Mouse (Mus musculus) thymus, adult 18-20 months (tissue): ENCODE measurements around the gene Zdhhc20.
A peak's percentile ranks its signal among the peaks of the same experiment; 100 is the strongest.
"Not testable (repeated sequence)": the region's sequence is repeated elsewhere in the genome, so short reads cannot be mapped to it uniquely, and the experiment has no call there.

Source experiments
- DNase-seq, 2 experiments: peaks; one replicate each; pipeline ENCODE4 v3.0.0; 2022; ENCODE audit warnings: mixed read lengths in 2 of 2

Zdhhc20 gene

DNA sequence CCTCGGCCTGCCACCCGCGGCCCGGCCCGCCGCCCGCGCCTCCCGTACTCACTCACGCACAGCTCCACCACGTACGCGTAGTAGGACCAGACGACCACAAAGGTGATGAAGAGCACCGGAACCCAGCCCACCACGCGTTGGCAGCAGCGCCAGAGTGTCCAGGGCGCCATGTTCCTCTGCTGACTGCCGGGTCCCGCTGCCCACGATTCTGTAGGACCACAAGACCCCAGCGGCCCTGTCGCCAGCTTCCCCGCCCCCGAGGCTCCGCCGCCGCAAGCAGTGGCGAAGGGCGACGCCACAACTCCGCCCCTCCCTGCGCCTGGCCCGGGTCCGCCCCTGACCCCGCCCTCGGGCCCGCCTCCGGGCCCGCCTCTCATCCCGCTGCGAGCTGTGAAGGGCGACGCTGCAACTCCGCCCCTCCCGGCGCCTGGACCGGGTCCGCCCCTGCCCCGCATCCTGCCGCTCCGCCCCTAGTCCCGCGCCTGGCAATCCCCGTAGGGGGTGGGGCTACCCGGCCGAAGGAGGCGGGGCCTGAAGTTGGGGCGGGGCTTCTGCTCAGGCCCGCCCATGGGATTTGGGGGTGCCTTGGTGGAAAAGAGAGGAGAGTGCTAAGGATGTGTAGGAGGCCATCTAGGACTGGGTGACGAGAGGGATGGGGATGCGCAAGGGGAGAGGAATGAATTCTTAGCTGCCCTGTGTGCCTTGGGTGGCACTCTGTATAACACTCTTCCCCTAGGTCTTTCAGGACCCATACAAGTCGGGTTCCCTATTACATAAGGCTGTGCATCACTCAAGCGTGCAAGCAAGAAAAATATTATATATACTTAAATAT lies at the start of gene Zdhhc20:
TSS of gene Zdhhc20 (minus strand) at position 266 of the 832 bp plus-strand sequence.
- peak; percentile 94 for DNase-seq

DNA sequence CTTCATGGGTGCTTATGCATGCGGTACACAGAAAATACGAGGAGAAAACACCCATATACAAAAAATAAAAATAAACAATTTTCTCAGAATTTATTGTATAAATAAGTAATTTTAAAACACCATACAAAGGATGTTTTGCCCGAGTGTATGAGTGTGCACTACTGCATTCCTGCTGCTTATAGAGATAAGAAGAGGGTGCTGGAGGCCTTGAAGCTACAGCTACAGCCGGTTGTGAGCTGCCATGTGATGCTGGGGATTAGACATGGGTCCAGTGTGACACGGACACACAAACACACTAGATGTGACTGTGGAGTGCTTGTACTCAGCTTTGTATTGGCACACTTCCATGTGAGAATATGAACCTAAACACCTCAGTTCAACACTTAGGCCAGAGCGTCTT lies 47.2 kb upstream of the Zdhhc20 start:
- no peak for DNase-seq

DNA sequence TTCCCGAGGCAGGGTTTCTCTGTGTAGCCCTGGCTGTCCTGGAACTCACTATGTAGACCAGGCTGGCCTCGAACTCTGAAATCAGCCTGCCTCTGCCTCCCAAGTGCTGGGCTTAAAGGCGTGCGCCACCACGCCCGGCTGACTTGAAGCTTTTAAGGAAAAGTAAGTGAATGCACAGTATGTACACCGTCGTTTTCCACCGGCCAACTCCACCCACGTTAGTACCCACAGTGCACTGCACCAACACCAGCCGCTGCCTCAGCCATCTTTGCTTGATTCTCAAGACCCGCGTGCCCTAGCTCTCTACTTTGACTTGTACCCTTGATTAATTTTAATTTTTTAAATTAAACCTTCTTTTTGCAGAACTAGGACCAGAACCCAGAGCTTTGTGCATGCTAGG lies 44.6 kb upstream of the Zdhhc20 start:
- DNase-seq: no peak

DNA sequence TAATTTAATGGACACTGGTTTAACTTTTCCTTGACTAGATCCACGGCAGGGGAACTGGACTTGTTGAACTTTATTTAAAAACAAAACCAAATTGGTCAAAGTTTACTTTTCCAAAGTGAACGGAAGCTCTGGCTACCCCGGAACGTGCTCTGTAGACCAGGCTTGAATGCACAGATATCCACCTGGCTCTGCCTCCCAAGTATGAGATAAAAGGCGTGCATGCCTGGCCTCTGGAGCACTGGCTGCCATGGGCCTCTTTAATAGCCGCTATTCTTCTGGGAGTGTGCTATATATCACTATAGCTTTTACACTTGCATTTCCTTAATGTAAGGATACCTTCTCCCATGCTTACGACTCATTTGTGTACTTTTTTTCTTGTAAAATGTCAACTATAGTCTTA lies 43.5 kb upstream of the Zdhhc20 start:
- DNase-seq: no peak

DNA sequence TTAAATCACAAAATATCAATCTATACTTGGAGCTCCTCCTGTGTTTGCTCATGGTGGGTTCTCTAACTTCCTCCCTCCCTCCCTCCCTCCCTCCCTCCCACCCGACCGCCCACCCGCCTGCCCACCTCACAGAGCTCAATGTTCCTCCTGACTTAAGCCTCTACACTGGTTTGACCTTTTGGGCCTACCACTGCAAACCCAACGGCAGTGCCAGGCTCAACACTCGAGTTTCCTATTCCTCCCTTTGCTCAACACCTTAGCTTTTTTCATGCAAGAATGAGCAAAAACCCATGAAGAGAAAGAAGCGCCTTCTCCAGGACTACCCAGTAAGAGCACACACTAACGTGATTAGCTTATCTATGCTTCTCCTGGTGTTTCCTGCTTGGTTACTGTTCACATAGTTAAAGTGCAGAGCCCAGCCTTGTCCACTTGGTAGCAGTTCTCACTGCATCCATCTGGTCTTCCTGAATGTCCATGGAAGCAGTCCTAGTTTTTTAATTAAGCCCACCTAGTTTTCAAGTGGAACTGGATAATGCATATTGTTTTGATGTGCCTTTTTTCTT lies 42.9 kb upstream of the Zdhhc20 start:
- no peak for DNase-seq

DNA sequence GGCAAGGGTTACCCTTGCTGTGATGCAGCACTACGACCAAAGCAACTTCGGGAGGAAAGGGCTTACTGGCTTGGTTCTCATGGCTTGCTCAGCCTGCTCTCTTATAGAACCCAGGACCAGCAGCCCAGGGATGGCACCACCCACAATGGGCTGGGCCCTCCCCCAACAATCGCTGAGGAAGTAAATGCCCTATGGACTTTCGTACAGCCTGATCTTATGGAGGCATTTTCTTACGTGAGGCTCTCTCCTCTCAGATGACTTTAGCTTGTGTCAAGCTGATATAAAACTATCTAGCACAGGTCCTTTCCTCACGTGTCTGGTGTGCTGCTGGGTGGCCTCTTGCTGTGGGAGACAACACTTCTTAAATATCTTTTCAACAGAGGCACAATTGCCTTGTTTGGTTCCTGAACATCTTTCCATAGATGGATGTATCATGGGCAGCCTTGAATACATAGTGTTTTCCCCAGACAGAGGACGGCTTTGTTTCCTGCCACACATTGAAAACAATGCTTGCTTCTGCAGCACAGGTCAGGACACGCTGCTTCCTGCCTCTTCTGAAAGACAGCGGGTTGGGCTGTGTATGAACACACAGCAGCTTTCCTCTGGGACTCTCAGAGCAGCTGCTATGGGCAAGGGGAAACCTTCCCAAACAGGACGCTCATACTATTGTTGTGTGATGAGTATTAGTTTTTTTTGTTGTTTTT lies 31.5 kb upstream of the Zdhhc20 start:
- DNase-seq: no peak

DNA sequence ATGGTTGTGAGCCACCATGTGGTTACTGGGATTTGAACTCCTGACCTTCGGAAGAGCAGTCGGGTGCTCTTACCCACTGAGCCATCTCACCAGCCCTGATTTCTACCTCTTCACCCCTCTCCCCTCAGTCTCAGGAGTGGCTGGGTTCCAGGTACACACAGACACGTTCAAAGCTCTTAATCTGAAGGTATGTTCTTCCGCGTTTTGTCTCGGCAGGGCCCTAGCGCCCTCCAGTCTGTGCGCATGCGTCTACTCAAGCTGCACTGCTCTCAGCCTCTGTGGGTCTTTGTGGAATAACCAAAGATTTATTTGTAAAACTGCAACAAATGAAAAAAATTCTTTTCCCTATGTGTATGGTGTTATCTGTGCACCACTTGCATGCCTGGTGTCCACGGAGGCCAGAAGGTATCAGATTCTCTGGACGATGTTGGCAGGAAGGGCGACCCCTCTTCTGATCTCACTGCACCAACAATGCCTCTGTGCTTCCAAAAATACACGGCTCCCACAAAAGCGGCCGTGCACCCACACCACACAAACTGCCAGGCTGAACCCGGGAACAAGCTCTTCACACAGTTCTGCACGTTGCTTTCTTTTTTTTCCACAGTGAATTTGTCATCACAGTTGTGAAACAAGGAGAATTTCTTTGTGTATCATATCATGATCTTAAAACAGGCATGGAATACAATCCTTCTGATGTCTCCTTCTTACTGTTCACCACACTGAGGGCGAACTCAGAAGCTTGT lies 30.7 kb upstream of the Zdhhc20 start:
- DNase-seq: no peak

DNA sequence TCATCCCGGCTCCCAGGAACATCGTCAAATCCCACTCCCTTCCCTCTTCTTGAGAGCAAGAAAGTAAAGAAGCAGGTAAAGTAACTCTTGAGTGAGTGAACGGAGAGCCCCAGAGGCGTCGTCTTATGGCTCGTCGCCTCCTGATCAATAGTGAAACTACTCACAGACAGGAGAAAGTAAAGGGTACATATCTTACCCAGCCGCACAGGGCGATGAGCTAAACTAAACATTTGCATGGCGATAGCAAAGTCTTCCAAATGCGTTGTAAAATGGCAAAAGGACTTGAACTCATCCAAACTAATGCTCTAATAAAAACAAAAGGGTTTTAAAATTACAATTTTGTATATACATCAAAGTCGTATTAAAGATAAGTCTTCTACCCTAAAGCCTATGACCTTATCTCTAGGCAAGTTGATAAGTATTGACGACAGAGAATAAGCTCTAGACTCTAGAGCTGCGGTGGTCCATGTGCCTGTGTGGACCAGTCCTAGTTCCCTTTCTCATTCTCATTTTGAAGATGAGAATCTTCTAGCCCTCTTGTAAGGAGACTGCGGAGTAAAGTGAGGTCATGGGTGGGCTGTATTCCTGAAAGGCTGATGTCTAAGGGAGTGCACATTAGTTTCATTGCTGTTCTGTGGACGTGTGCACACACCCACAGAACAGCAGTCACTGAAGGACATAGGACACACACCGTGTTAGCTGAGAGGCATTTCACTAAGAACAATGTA lies 29.2 kb upstream of the Zdhhc20 start:
- no peak for DNase-seq

DNA sequence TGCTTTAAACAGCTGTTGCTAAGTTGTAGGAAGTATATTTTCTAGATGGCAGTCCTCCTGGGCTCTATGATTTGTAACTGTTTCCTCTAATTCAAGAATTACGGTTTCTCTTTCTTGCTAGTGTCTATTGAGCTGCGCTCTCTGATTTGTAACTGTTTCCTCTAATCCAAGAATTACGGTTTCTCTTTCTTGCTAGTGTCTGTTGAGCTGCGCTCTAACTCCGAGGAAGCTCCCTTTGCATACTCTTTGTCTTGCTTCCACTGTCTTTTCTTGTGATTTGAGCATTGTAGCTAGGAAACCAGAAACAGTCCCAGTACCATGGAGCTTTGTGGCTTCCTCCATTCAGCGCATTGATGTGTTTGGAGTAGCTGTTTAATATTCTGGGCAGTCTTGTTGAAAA lies 25.3 kb upstream of the Zdhhc20 start:
- DNase-seq: no peak

DNA sequence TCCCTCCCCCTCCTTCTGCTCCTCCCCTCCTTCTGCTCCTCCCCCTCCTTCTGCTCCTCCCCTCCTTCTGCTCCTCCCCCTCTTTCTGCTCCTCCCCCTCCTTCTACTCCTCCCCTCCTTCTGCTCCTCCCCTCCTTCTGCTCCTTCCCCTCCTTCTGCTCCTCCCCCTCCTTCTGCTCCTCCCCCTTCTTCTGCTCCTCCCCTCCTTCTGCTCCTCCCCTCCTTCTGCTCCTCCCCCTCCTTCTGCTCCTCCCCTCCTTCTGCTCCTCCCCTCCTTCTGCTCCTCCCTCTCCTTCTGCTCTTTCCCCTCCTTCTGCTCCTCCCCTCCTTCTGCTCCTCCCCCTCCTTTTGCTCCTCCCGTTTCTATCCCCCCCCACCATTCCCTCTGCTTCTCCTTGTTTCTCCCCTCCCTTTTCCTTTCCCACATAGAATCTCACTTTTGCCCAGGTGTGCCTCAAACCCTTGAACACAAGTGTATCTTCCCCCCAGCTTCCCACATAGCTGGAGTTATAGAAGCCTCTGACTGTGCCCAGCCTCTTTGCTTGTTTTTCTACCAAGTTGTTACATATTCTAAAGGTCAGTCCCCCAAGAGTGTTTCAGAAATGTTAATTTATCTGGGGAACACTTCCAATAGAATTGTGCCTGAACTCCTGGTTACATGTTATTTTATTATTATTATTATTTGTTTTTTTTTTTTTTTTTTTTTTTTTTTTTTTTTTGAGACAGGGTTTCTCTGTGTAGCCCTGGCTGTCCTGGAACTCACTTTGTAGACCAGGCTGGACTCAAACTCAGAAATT lies 22.3 kb upstream of the Zdhhc20 start:
- not testable (repeated sequence) for DNase-seq

DNA sequence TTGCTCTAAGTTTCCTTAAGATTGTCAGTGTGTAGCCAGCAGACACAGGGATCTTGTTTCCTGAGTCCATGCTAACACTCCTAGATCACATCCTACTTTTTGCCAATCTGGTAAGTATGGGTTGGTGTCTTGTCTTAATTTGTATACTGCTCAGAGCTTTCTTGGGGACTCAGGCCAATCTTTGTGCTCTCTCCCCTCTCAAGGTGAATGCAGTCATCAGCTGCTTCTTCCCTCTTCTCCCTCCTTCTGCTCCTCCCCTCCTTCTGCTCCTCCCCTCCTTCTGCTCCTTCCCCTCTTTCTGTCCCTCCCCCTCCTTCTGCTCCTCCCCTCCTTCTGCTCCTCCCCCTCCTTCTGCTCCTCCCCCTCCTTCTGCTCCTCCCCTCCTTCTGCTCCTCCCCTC lies 21.7 kb upstream of the Zdhhc20 start:
- DNase-seq: not testable (repeated sequence)

DNA sequence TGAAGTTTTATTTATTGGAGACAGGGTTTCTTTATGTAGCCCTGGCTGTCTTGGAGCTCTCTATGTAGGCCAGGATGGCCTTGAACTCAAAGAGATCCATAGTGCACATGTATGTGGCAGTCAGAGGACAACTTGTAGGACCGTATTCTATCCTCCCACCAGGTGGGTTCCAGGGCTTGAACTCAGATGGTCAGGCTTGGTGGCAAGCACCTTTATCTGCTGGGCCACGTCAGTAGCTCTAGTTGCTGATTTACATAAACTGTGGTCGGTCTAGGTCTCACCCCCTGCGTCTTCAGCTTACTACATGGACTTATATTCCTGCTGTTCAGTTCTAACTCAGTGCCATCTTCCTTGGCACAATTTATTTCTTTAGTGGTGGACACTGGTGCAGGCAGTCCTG lies 21.2 kb upstream of the Zdhhc20 start:
- DNase-seq: peak in 1 of 2 experiments; percentile 8

DNA sequence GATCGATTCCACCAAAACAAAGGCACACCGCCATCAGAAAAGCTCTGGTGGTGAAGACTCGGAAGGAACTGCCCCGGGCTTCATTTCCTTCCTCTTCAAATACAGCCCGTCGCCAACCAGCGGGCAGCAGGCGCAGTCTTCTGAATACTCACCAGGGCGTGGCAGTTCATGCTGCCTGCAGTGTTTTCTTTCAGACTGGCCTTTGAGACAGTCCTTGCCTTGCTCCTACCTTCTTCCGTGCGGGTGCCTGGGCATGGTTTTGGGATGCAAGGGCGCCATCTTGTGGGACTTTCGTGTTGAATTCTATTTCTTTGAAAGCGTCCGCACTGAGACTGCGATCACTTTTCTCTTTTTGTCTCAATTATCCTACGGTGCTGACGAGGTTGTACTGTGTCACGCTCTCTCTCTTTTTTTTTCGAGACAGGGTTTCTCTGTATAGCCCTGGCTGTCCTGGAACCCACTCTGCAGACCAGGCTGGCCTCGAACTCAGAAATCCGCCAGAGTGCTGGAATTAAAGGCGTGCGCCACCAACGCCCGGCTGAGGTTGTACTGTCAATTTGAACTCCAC lies 20.5 kb upstream of the Zdhhc20 start:
- peak; percentile 66 to 80 for DNase-seq

DNA sequence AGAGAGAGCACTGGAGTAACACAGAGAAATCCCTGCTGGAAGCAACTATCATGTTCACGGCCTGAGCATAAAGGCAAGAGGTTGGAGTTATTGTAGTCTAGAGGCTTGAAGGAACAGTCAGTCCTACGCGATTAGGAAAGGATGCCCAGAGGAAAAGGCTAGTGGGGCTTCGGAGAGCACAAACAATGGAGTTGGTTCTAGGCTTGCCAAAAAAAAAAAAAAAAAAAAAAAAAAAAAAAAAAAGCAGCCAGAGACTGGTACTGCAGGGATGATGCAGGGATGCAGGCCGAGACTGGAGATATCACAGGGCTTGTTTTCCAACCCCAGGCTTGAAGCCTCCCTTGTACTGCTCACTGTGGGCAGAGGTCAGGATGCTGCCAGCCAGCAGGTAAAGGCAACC lies 19.2 kb upstream of the Zdhhc20 start:
- peak in 1 of 2 experiments; percentile 5 for DNase-seq

DNA sequence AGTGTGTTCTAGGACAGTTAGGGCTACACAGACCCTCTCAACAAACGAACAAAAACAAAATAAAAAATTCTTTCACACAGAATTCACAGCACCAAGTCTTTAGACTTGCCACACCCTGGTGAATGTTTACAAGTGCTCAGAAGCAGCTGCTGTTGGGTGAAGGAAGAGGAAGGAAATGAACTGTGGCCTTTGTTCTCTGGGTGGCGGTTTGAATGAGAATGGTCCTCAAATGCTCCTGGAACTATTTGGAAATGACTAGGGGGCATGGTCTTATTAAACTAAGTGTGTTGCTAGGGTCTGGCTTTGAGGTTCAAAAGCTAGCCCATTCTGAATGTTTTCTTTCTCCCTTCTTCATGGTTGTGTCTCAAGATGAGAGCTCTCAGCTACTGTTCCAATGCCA lies 18.4 kb upstream of the Zdhhc20 start:
- peak in 1 of 2 experiments; percentile 49 for DNase-seq

DNA sequence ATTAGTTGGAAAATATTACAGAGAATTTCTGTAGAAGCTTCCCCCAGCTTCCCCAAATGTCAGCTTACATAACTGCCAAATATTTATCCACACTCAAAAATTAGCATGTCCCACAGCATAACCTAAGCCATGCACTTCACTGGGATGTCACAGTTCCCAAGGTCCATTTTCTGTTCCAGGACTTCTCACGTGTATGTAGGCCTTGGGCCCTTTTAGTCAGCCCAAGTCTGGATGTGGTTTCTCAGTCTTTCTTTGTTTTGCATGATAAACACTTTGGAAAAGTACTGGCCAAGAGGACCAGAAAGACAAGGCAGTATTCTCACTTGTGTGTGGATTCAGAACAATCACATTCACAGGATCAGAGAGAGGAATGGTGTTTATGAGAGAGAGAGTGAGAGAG lies 11.9 kb upstream of the Zdhhc20 start:
- no peak for DNase-seq

DNA sequence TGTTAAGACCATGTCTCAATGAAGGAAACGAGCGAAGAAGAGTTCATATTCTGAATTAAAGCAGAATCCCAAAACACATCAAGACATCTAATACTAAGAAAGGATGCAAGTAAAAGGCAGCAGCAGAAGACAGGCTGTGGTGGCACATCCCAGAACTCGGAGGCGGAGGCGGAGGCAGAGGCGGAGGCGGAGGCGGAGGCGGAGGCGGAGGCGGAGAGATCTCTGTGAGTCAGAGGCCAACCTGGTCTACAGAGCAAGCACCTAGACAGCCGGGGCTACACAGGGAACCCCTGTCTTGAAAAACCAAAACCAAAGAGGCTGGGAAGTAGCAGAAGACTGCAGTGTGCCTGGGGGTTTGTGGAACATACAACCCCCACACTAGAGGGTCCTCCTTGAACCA lies 6.8 kb upstream of the Zdhhc20 start:
- no peak for DNase-seq

DNA sequence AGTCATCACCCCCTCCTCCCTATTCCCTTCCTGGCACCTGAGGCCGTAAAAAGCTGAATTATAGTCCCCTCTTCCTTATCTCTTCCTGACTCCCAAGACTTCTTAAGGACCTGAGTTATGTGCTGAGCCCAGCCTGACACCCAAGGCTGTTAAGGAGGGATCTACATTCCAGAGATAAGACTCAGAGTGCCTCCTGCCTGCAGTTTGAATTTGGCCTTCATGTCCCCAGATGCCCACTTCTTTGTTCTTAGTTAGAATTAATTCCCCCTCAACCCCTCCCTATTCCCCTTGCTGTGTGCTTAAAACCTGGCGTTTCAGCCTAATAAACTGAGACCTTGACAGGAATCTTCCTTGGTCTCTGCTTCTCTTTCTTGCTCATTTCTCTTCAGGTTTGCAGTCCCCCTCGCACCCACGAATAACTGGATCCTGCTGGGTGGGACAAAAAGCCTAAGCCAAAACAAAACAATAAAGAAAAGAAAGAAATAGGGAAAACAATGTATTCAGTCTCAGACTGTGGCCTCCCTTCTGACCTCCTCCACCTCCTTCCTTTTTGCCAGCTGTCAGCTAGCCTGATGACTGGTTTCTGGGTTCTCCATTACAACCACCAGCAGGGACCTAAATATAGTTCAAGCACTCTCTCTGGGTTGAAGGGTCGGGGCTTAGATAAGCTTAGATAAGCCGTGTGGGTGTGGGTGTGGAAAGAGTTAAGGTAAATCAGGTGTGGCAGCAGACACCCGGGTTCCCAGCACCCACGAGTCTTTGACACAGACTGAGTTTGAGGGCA lies 6.2 kb upstream of the Zdhhc20 start:
- DNase-seq: not testable (repeated sequence)

DNA sequence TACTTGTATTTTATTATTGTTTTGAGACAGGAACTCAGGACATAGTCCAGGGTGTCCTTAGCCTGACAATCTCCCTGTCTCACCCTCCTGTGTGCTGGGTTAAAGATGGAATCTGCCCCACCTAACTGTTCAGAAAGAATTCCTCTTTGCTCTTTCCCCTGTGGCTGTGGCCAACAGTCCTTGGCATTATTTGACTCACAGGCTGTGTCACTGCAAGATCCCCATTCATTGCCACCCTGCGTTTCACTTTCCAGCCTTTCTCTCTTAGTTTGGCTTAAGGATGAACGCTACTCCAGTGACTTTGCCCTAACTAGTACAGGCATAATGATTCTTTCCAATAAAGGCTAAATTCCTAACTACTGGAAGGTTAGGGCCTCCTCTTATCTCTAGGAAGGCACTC lies 4.3 kb upstream of the Zdhhc20 start:
- DNase-seq: no peak

DNA sequence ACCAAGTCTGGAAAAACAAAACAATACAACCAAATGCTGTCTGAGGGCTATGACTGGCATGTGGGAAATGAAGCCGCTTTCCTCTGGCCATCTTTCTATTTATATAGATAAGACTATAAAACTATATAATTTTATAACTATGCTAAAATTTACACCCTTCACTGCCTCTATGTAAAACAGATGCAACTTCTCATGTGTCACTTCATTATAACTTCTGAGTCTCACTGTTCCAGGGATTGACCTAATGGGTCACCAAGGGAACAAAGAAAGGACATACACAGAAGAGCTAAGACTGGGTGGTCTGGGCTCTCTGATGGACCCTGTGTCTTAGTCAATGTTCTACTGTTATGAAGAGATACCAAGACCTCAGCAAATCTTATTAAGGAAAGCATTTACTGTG lies 2.9 kb upstream of the Zdhhc20 start:
- DNase-seq: no peak
